Mouse (Mus musculus): ENCODE data around the gene Pgp.

DNA sequence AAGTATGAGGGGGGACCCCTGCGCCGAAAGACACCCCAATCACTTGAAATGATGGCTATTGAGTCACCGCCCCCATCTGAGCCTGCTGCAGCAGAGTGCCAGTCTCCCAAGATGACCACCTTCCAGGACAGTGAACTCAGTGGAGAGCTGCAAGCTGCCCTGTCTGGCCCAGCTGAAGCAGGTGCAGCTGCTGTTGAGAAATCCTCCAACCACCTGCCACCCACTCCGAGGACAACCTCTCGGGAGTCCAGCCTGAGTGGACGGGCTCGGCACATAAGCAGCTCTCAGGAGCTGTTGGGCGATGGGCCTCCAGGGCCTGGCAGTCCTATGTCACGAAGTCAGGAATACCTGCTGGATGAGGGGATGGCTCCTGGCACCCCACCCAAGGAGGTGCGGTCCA, 33.9 kb downstream of the Pgp start:
- TF ChIP-seq POLR2A (IDR thresholded peaks at IDR 0.05; ENCODE audit: low read depth, low read length) (no peak), CTCF (IDR thresholded peaks at IDR 0.05; ENCODE audit: extremely low read depth, insufficient read depth, insufficient read length, insufficient replicate concordance) (no peak)
